Mouse (Mus musculus) urinary bladder, adult 2 months (tissue): Measurements from ENCODE around the gene Prss12. TPM values are rescaled to one million over a fixed set of nuclear protein-coding genes. Genes with fewer than 3 reads are reported as not detected.

ENCODE experiments used
- DNase-seq: peaks from one replicate; pipeline ENCODE4 v3.0.0; 2022; ENCODE audit warnings: low spot score
- polyA plus RNA-seq: library from polyadenylated mRNA; depleted of rRNA; stranded (reverse); fragments of >200 nt; gene quantifications from 2 replicates; pipeline ENCODE4 v1.2.3, GENCODE M21; 2012; rRNA removed

Gene Prss12
- polyA plus RNA-seq, result 0.71 and 0.77 TPM in 2 replicates

DNA sequence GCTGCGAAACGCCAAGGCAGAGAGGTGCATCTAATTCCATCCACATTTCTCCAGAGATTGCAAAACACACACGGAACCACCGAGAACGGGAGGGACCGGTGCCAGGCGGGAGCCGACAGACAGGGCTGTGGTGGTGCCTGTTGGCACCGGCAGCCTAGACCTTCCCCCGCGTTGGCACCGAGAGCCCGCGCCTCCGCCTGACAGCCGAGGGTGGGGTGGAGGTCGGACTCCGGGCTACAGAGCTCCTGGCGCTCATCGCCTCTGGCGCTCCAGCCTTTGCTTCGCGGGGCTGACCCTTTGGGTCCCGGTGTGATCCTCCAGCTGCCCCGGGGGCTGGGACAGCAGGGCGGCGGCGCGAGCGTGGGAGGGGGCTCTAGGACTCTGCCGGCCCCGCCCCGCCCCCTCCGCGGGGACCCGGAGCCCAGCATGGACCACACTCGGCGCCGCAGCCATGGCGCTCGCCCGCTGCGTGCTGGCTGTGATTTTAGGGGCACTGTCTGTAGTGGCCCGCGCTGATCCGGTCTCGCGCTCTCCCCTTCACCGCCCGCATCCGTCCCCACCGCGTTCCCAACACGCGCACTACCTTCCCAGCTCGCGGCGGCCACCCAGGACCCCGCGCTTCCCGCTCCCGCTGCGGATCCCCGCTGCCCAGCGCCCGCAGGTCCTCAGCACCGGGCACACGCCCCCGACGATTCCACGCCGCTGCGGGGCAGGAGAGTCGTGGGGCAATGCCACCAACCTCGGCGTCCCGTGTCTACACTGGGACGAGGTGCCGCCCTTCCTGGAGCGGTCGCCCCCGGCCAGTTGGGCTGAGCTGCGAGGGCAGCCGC, at the start of gene Prss12:
Gene Prss12 (plus strand): TSS at position 206 of the 830 bp plus-strand sequence.
- peak; percentile 32 for DNase-seq

DNA sequence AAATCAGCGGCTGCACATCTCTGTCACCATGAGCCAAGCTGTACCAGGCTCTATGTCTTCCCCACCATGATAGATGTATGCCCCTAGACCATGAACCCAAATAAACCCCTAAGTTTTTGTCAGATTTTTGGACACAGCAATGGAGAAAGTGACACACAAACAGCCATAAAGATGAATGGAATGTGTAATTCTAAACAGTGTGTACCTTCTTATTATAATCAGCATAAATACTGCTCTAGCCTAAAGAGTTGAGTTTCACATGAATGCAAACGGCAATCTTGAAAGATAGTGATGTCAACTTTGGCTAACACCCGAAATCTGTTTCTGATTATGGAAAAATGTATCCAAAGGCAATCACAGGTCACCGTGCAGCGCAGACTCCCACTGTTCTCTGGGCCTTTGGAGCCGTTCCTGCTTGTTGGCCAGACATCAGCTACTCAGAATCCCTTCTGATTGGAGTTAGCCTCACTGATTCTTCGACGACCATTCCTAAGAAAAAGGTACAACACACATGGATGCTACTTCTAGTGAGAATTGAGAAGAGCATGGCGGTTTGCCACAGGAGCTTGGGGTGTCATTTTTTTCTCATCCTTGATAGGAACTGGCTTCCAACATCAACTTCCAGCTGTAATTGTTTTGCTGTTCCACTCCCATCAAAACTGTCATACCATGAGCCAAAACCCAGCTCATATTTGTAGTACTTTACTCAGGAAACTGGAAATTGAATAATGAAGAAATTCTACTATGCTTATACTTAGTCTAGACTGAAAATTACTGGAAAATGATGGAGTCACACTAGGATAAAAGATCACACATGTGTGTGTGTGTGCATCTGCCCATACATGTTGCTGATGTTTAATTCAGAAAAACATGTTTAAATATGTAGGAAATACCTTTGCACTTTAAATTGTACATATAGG, 48.9 kb upstream of the Prss12 start:
- DNase-seq, result no peak

DNA sequence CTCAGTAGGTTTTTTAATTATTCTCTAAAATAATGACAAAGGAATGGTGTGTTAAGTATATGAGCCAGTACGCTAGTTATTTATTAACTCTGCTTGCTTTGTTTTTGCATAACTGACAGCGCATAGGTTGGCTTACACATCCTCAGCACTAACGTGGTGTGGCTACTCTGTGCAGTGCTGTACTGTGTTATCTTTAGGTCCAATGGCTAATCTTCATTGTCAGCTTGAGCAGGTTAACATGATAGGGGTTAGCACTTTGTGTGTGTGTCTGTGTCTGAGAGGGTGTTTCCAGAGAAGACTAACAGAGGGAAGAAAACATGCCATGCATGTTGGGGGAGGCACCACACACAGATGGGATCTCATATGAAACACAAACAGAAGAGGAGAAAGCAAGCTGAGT, 41.8 kb upstream of the Prss12 start:
- no peak for DNase-seq

DNA sequence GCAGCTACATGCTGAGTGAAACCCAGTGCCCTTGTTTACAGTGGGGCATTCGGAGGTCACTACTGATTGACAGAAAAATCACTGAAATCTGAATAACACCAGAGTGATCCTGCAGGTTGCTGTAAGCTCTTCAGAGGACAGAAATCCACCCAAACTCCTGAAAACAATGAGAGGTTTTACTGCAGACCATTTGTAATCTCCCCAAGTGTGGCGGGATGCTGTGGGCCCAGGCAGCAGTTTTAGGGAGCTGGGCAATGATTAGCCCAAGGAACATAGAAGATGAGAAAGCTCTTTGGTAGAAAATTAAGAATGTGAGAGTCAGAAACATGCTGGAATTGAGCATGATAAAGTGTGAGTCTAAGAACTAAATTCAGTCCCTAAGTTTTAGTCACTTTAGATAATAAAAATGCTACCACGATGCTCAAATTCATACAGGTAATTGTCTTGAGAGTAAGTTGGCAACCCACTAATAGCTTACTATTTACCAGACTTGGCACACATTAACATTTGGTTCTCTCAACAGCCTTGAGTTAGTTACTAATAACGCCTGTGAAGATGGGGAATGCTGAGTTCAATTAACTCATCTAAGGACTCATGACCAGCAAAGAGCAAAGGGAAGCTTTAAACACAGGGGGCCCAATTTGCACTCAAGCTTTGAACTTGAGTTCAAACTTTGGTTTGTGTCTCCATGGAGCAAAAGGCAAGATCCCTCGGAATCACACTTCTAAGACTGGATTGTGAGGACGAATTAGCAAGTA, 34.7 kb upstream of the Prss12 start:
- no peak for DNase-seq

DNA sequence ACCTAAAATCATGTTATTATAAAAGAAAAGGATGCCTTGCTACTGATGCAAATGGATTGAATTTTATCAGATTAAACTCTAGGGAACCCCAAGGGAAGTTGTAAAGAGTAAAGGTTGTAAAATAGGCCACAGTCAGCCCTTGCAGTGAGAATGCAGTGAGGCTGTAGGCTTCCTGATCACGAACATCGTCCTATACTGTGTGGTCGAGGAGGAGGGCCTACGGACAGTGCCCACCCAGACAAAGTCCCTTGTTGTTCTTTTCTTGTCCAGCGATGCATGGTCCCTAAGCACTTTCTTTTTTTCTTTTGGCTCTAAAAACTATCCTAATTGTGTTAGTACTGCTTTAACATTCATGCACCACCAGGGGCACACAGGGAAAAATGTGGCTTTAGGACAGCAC, 33.5 kb upstream of the Prss12 start:
- DNase-seq, result no peak

DNA sequence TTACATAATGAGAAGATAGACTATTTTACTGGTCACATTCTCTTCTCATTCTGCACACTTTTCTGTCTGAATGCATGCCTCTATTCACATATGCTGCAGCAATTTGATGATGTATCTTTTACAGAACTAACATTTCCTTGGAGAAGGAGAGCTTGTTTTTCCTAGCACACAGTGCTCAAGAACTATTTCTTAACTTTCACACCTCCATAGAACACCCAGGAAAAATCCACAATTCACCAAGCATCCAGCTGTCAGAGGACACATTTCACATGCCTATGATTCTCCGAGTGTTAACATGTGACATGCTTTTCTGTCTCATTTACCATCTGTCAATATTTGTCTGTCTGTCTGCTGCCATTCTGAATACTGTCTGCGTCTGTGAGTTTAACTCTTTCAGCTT, 21.1 kb upstream of the Prss12 start:
- no peak for DNase-seq

DNA sequence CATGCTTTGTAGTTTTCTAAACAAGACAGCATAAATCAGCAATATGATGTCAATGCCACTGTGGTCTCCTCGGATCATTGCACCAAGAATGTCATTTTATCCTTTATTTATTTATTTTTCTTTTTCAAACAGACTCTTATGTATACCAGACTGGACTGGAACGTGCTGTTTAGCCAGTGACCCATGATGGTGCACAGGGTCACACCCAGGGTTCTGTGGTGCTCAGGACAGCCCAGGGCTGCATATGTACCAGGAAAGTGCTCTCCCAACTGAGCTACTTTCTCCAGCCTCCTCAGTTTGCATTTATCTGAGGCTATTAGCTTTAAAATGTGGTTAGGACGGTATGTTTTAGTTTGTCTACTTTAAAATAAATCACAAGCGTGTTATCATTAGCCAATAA, 18.7 kb upstream of the Prss12 start:
- no peak for DNase-seq

DNA sequence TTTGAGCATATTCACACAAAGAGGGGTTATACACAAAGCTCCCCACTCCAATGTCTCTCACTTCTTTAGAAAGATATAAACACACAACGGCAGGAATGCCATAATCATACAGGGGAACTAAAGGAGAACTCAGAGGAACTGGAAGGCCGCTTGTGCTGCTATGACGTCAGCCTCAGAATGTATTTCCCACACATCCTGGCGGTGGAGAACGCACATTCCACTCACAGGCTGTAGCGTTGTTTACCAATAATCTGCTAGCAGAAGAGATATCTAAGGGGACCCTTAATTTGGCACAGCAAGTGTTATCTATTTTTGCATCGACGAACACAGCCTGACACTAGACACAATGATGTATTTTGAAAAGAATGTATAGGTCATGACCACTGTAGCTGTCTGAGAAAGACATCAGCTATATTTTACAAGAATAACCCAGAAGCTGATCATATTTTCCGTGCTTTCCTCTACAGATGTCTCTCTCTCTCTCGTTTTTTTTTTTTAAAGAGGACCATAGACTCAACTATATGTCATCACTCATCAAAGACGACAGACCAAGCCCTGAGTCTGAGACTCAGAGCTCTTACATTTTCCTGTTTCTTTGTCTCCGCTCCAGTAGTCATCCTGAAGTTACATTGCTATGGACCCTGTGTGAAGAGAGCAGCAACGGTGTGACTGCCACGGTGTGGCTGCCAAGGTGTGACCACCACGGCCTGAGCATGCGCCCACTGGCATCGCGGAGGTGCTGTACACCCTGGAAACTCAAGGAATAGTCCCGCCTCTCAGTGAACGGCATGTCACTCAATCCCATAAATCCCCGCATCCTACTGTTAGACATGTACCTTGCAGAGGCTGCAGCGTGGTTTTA, 16.9 kb upstream of the Prss12 start:
- DNase-seq, result no peak

DNA sequence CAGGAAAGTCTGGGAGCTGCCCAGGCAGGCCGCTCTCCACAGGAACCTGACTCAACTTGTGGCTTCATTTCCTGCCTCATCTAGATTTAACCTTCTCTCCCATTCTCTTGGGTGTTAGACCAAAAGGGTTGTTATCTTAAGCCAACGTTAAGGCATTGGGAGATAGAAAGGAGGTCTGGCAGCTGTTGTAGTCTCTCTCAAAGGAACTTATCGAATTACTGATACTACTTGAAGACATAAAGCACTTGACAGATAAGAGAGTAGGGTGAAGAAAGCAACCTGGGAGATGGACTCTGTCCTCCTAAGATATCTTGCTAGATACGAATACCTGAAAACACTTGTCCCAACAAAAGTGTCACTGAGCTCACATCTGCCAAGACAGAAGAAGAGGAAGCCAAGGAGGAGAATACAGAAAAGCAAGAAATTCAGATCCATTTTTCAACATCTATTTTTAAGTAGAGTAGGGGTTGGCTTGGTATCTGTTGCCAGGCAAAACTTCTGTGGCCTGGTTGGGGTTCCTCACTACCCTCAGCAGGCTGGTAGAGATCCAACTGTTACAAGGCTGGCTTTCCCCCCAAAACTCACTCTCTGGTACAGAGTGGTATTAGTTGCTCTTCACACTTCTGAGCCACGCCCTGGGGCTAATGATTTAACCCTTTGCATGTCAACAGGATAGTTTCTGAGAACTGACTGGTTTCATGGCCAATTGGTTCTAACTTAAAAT, 14.6 kb upstream of the Prss12 start:
- DNase-seq, result no peak

DNA sequence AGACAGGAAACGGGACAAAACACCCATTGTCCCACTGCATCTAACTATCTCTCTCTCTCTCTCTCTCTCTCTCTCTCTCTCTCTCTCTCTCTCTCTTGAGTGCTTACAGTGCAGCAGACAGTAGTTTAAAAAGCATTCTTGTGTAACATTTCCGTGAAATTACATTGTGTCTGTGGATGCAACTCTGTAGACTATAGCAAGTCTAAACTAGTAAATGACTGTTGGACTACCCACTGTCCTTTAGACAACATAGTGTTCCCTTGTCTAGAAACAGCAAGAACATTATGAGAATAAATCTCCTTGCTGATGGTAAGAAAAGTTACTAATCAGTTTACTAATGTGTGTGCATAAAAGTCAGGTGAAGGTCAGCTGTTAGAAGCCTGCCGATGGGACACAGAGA, 13.4 kb upstream of the Prss12 start:
- no peak for DNase-seq

DNA sequence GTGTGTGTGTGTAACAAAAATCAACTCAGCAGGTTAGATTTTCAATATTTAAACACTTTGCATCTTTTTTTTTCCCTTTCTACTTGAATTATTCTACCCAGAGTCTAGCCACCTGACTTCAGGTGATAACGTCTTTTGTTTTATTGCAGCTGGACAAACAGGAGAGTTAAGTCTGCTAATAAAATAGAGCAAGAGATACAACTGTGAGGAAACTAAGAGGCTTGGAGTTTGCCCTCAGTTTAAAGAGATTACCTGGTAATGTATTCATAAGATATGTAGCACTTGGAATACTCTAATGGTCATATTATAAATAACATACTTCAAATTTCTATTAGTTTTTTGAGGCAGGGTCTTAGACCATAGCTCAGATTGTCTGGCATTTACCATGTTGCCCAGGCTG, 9.1 kb upstream of the Prss12 start:
- DNase-seq, result no peak

DNA sequence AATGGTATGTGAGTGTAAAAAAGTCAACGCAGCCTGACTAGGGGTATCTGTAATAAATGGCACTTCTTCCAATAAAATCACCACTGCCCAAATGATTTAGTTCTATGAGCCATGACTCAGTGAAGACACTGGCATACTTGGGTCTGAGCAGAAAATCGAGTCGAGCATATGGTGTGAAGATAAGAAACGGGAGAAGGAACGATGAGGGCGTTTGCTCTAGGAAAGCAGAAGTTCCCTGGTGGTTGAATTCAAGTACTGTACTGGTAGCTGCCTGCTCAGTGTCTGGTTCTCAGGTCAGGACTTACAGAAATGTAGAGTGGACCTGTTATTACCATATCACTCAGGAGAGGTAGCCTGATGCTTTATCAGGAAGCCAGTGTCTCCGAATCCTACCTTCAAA, 6.2 kb upstream of the Prss12 start:
- no peak for DNase-seq

DNA sequence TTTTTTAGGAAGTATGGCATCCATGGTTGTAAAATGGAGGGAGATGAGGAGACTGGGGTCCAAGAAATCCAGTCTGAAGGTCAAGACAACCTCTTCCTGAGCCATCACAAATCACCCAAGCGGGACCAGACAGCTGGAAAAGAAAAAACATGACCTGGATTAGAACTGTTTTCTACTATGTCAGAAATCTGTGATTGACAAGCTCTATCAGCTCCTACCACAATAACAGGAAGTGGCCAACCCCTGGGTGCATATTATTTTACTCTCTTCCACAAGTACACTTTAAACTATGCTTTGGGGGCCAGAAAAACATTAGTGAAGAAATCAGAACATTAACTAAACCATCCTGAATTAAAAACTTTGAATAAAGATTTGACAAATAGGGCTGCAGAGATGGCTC, 2.2 kb upstream of the Prss12 start:
- DNase-seq, result no peak

DNA sequence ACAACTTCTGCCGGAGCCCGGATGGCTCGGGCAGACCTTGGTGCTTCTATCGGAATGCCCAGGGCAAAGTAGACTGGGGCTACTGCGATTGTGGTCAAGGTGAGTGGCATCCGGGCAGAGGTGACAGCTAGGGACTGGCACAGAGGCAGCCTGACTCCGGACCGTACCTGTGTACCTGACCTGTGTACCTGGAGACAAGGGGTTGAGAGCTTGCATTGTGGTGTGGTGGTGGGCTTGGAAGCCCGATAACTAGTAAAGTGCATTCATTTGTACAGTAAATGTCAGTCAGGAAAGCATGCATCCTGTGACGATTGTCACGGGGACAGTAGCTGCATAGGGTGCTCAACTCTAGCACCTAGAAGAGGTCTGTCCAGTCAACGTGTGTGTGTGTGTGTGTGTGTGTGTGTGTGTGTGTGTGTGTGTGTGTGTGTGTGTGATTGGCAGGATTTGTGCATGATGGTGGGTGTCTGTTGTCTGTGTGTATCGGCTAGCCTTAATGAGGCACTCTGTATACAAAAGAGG, 886 bp downstream of the Prss12 start:
- DNase-seq, result peak; percentile 29

DNA sequence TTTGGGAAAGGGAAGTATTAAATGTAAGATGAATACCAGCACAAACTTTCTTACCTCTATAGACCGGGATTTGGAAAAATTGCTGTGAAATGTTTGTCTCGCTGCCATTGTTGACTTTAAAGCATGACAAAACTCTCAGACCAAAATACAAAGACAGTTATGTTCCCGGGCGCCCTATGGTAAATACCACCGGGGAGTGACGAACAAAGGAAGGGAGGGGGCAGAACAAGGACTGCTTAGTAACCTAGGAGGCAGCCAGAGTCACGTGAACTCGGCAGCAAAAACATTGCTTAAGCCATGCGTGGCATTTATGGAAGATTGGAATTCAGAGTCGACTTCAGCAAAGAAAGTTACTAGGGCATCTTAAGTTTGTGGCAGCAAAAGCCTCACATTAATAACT, 1.4 kb downstream of the Prss12 start:
- no peak for DNase-seq

DNA sequence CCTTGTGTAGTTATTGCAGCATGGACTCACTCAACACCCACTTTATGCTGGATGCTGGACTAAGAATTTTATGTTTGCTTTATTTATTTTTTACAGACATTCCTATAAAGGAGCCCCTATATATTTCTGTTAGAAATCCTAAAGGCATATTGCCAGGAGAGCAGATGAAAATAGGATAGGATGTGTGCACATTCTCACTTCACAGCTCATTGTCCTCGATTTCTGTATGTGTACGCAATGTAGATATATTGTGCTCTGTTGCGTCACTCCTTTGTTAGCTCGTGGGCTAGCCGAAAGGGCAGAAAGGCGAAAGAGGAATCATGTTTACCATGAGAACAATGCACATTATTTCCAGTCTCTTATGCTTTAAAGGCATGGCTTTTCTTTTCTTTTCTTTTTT, 3.4 kb downstream of the Prss12 start:
- no peak for DNase-seq

DNA sequence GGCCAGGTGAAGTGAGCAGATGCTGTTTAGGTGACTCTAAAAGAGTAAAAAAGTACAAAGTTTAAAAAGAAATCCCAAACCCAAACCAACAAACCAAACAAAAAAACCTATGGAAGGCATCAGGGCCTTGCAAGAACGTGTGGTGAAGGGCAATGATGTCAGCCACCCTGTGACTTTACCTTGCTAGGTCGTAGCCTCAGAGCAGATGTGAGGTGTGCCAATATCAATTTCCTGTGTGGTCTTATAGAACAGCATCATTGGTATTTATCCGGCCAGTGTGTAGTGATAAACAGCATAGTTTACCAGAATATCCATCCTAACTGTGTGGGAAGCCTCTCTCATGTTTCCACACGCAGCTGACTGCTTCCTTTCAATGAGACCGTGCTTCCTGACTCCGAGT, 6.2 kb downstream of the Prss12 start:
- DNase-seq, result no peak

DNA sequence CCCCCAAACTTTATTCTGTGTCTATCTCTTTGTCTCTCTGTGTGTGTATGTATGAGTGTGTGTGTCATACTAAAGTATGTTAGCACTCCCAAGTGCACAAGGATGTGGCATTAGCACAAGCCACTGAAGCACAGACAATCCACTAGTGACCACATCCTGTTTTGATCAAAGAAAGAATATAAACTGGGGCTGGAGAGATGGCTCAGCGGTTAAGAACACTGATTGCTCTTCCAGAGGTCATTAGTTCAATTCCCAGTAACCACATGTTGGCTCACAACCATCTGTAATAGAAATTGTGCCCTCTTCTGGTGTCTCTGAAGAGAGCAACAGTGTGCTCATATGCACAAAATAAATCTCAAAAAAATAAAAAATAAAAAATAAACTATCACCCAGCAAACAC, 12.8 kb downstream of the Prss12 start:
- DNase-seq, result no peak

DNA sequence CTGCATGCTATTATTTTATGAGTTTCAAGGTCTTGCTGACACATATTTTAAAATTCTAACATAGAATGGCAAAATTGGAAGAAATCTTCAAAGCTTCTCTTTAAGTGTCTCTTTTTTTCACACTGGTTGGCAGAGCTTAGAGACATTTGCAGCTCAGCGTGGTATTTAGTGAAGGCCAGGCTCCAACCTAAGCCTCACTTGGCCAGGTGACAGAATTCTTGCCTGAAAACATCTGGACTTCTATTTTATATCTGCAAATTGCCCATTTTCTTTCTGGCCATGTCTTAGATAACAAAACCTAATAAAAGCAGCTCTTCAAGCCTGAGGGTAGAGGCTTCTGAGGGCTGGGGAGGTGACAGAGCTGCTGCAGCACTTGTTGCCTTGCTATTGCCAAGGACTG, 13.7 kb downstream of the Prss12 start:
- DNase-seq, result no peak

DNA sequence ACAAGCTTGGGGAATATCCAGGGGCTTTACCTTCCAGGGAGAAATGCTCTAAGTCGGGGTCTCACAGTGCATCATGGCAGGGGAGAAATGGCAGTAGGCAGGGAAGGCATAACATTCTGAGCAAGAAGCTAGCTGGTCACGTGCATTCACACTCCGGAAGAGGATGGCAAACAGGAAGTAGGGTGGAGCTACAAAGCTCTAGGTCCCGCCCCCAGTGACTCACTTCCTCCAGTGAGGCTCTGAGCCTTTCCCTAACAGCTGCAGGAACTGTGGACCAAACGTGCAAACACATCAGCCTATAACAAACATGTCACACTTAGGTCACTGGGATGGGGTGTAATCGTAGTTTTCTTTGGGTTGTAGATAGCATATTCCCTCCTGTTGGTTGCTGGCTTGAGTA, 15.6 kb downstream of the Prss12 start:
- no peak for DNase-seq
